Mouse (Mus musculus) lung, adult 2 months (tissue): ENCODE data around the gene Pde6h.

ENCODE experiments used
- CTCF ChIP-seq: fragments of 200-500 bp; IDR thresholded peaks from 2 replicates; pipeline ENCODE4 v1.5.1; 2011; ENCODE audit warnings: mild to moderate bottlenecking, low read length, control low read depth; ENCODE audit not compliant: insufficient read depth
- POLR2A ChIP-seq: fragments of 200-500 bp; IDR thresholded peaks from 2 replicates; pipeline ENCODE4 v1.6.1; 2011; ENCODE audit warnings: low read depth, mild to moderate bottlenecking, control low read depth, low read length, borderline replicate concordance; ENCODE audit errors: extremely low read depth

DNA sequence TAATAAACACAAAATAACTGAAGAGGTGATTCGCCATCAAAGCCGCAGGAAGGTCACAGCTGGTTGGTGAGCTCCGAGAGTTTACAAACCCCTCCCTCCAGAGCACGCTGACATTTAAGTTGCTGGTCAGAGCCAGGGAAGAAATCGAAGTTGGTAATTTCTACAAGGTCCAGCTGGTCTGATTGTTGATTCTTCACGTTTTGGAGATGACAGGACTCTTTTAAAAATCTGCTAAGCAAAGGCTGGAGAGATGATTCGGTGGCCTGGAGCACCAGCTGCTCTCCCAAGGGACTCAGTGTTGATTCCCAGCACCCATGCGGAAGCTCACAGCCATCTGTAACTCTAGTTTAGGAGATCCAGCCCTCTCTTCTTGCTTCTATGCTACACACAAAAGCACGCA, 12.7 kb downstream of the Pde6h start:
- no peak for TF ChIP-seq CTCF
- TF ChIP-seq POLR2A = no peak
